Mouse (Mus musculus) lung, embryonic 14.5 days (tissue): ENCODE measurements around the gene Dab1. TPM values are rescaled to one million over a fixed set of nuclear protein-coding genes. Genes with fewer than 3 reads are reported as not detected.

Source experiments
- ATAC-seq: fragments of 200-750 bp; cut with Nextera tagmentation; 2 replicates; pipeline ENCODE4 v1.8.0; 2017; ENCODE audit warnings: mild to moderate bottlenecking, moderate TSS enrichment, moderate library complexity; ENCODE audit not compliant: insufficient read depth
- DNase-seq: peaks from one replicate; pipeline ENCODE4 v3.0.0-alpha.2; 2015
- H3K27ac ChIP-seq: fragments of 300-500 bp; sonication (generic); 2 replicates; pipeline ENCODE4 v1.5.1; 2014; ENCODE audit warnings: low read depth, mild to moderate bottlenecking, moderate library complexity
- H3K27me3 ChIP-seq: fragments of 300-500 bp; sonication (generic); 2 replicates; pipeline ENCODE4 v1.6.1; 2014; ENCODE audit warnings: low read length, control low read depth; ENCODE audit not compliant: insufficient read depth
- H3K36me3 ChIP-seq: fragments of 300-500 bp; sonication (generic); 2 replicates; pipeline ENCODE4 v1.6.1; 2014; ENCODE audit warnings: control low read depth; ENCODE audit not compliant: insufficient read depth
- H3K4me1 ChIP-seq: fragments of 300-500 bp; sonication (generic); 2 replicates; pipeline ENCODE4 v1.6.1; 2014; ENCODE audit warnings: antibody characterized with exemption, control low read depth; ENCODE audit not compliant: insufficient read depth
- H3K4me2 ChIP-seq: fragments of 300-500 bp; sonication (generic); 2 replicates; pipeline ENCODE4 v1.6.1; 2014; ENCODE audit warnings: mild to moderate bottlenecking
- H3K4me3 ChIP-seq: fragments of 300-500 bp; sonication (generic); 2 replicates; pipeline ENCODE4 v1.5.1; 2014; ENCODE audit warnings: low read depth, low read length
- H3K9ac ChIP-seq: fragments of 300-500 bp; sonication (generic); 2 replicates; pipeline ENCODE4 v1.6.1; 2014
- H3K9me3 ChIP-seq: fragments of 300-500 bp; sonication (generic); 2 replicates; pipeline ENCODE4 v1.6.1; 2016; ENCODE audit warnings: low read depth, low read length, control low read depth
- CTCF ChIP-seq: IDR thresholded peaks from 2 replicates; pipeline ENCODE4 v1.5.1; 2016; ENCODE audit warnings: antibody characterized with exemption, low read depth
- WGBS: fragments of 180-500 bp; shearing (Covaris S2); extraction: QIAGEN DNeasy Blood & Tissue Kit; methylation state at CpG from one replicate; pipeline ENCODE4 v1.1.7; 2014; 5-methylcytosine and 5-hydroxymethylcytosine counted together
- polyA plus RNA-seq: library from polyadenylated mRNA; unstranded; fragments of >200 nt; fragmentation: Nextera tagmentation; extraction: Ambion mirVana; gene quantifications from 2 replicates; pipeline ENCODE4 v1.2.1, GENCODE M21; 2014

The Dab1 gene
- polyA plus RNA-seq, 1 experiment from 2014 or later: 4.4 TPM

GRCm38 (mm10) chr4:104399106-104399730 is 780.1 kb downstream of the Dab1 start:
- no peaks in the 10 kb centered on the region for H3K36me3 ChIP-seq
- no peak overlapping the region for H3K4me2 ChIP-seq
- TF ChIP-seq CTCF: no peak
- H3K27ac ChIP-seq: no peak overlapping the region
- no peaks in the 10 kb centered on the region for H3K27me3 ChIP-seq
- no peaks in the 10 kb centered on the region for H3K9me3 ChIP-seq
- peak; percentile 12 for DNase-seq
- no peaks in the 10 kb centered on the region for H3K4me1 ChIP-seq
- no peak for ATAC-seq
- no peak overlapping the region for H3K4me3 ChIP-seq
- no peak overlapping the region for H3K9ac ChIP-seq
- 61% methylated on average over 9 of the region's 9 CpGs for WGBS

- Histone ChIP-seq H3K4me1 (no peaks in the 10 kb centered on the region), H3K27me3 (no peaks in the 10 kb centered on the region), H3K36me3 (no peaks in the 10 kb centered on the region), H3K4me2 (no peak overlapping the region), H3K27ac (no peak overlapping the region), H3K9me3 (no peaks in the 10 kb centered on the region), H3K4me3 (no peak overlapping the region), H3K9ac (no peak overlapping the region)
- no peak for TF ChIP-seq CTCF
- no peak for ATAC-seq
- no peak for DNase-seq
- 79% methylated on average over 5 of the region's 5 CpGs for WGBS
Measured at GRCm38 (mm10) chr4:104404099-104404498, 784.9 kb downstream of the Dab1 start.

- TF ChIP-seq CTCF: no peak
- no peak for ATAC-seq
- Histone ChIP-seq H3K27me3 (no peaks in the 10 kb centered on the region), H3K4me2 (no peak overlapping the region), H3K9me3 (no peaks in the 10 kb centered on the region), H3K9ac (no peak overlapping the region), H3K4me3 (no peak overlapping the region), H3K36me3 (no peaks in the 10 kb centered on the region), H3K4me1 (no peaks in the 10 kb centered on the region), H3K27ac (no peak overlapping the region)
- no peak for DNase-seq
- WGBS: 78% methylated on average over 6 of the region's 6 CpGs
Measured at GRCm38 (mm10) chr4:104410922-104411321, 791.8 kb downstream of the Dab1 start.

GRCm38 (mm10) chr4:104415482-104415881 is 796.3 kb downstream of the Dab1 start:
- H3K27me3 ChIP-seq: no peaks in the 10 kb centered on the region
- no peak for ATAC-seq
- no peaks in the 10 kb centered on the region for H3K36me3 ChIP-seq
- no peak for DNase-seq
- no peaks in the 10 kb centered on the region for H3K4me1 ChIP-seq
- H3K9ac ChIP-seq: no peak overlapping the region
- no peak for TF ChIP-seq CTCF
- H3K9me3 ChIP-seq: no peaks in the 10 kb centered on the region
- H3K27ac ChIP-seq: no peak overlapping the region
- WGBS: 51% methylated on average over 2 of the region's 2 CpGs
- H3K4me2 ChIP-seq: no peak overlapping the region
- no peak overlapping the region for H3K4me3 ChIP-seq

GRCm38 (mm10) chr4:104418354-104418753 is 799.2 kb downstream of the Dab1 start:
- H3K27ac ChIP-seq: no peak overlapping the region
- H3K36me3 ChIP-seq: no peaks in the 10 kb centered on the region
- H3K27me3 ChIP-seq: no peaks in the 10 kb centered on the region
- no peak for TF ChIP-seq CTCF
- no peak overlapping the region for H3K9ac ChIP-seq
- H3K4me2 ChIP-seq: no peak overlapping the region
- H3K4me1 ChIP-seq: no peaks in the 10 kb centered on the region
- ATAC-seq (no peak), DNase-seq (no peak)
- H3K4me3 ChIP-seq: no peak overlapping the region
- 87% methylated on average over 2 of the region's 2 CpGs for WGBS
- H3K9me3 ChIP-seq: no peaks in the 10 kb centered on the region

GRCm38 (mm10) chr4:104420983-104421680 is 802.0 kb downstream of the Dab1 start:
- no peak for ATAC-seq
- 92% methylated on average over 12 of the region's 12 CpGs for WGBS

GRCm38 (mm10) chr4:104429127-104429526 is 810.0 kb downstream of the Dab1 start:
- Histone ChIP-seq H3K27me3 (no peaks in the 10 kb centered on the region), H3K27ac (no peak overlapping the region), H3K4me3 (no peak overlapping the region), H3K36me3 (no peaks in the 10 kb centered on the region), H3K4me1 (no peaks in the 10 kb centered on the region), H3K9me3 (no peaks in the 10 kb centered on the region), H3K4me2 (no peak overlapping the region), H3K9ac (no peak overlapping the region)
- no peak for TF ChIP-seq CTCF
- WGBS: 76% methylated on average over 7 of the region's 7 CpGs
- ATAC-seq: no peak
- no peak for DNase-seq

More at GRCm38 (mm10) chr4:104420983-104421680, 802.0 kb downstream of the Dab1 start:
- no peak for DNase-seq
- TF ChIP-seq CTCF: no peak
- Histone ChIP-seq H3K4me3 (no peak overlapping the region), H3K4me1 (no peaks in the 10 kb centered on the region), H3K27me3 (no peaks in the 10 kb centered on the region), H3K4me2 (no peak overlapping the region), H3K9ac (no peak overlapping the region), H3K9me3 (no peaks in the 10 kb centered on the region), H3K27ac (no peak overlapping the region), H3K36me3 (no peaks in the 10 kb centered on the region)
